Mouse (Mus musculus): ENCODE measurements around the gene Dclk1. TPM values are rescaled to one million over a fixed set of nuclear protein-coding genes. Genes with fewer than 3 reads are reported as not detected.

Dclk1 gene
- polyA plus RNA-seq, 1 experiment from 2014 or later, result 140 TPM

DNA sequence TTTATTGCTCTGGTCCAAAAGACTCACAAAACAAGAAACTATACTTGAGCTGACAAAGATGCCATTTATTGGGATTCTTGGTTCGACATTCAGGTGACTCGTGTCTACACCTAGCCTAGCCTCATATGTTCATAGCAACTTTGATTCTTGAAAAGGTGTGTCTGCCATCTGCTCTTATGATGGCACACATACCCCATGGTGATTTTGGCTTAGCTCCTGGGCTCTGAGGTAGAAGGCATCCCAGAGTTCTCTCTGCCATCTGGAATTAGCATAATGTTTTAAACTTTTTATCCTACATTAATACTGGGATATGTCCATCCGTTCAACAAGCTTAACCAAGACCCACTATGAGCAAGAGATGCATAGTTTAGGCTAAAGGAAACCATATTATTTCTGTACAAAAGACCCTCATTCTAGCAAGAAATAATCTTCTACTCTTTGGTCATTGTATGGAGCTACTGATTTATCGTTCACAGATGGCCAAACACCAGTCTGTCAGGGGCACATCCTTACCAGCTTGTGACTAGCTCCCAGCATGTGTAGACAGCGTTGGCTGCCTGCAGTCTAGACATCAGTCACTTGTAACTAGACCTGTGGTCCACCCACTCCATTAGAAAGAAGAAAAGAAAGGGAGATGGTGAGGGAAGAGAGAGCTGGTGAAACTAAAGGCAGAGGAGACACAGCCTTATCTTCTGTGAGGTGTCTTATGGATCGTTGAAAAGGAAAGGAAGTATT is 298.4 kb downstream of the Dclk1 start:
- Histone ChIP-seq H3K4me2 (ENCODE audit: low read length) (no peak overlapping the region), H3K9me3 (replicated peaks; ENCODE audit: control insufficient read depth, low read length) (no peaks in the 10 kb centered on the region), H3K9ac (ENCODE audit: low read length) (no peak overlapping the region), H3K36me3 (ENCODE audit: control insufficient read depth, insufficient read depth, low read length) (no peaks in the 10 kb centered on the region), H3K4me1 (ENCODE audit: control insufficient read depth, insufficient read depth, low read length) (peaks cover 16% of the 10 kb centered on the region), H3K4me3 (ENCODE audit: low read depth, low read length) (no peak overlapping the region), H3K27me3 (replicated peaks; ENCODE audit: control insufficient read depth, insufficient read depth, low read length) (no peaks in the 10 kb centered on the region), H3K27ac (ENCODE audit: low read depth, low read length) (no peak overlapping the region)
- 84% methylated on average over 6 of the region's 6 CpGs for WGBS
- DNase-seq (ENCODE audit: low spot score), result no peak
- peak; percentile 38; the same call in 1 of the 2 replicates for ATAC-seq

DNA sequence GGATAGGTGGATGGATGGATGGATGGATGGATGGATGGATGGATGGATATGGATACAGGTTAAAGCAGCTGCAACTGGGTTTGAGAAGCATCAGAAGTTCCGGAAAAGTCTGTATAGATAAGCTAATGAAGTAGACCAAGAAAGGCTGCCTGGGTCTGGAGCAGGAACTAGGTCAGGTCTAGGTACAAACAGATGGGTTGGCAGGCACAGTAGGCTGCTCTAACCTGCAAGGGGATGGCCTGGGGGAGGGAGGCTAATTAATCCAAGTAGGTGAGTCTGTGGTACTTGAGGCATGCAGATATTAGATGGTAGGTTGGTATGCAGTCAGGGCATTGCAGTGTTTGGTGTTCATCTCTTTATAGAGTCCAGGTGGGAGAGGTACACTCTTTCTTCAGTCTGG is 299.6 kb downstream of the Dclk1 start:
- peak; percentile 10; the same call in 1 of the 2 replicates for ATAC-seq
- Histone ChIP-seq H3K4me3 (ENCODE audit: low read depth, low read length) (no peak overlapping the region), H3K9me3 (replicated peaks; ENCODE audit: control insufficient read depth, low read length) (no peaks in the 10 kb centered on the region), H3K9ac (ENCODE audit: low read length) (peak overlapping the region; percentile 6; the same call in 1 of the 2 replicates), H3K36me3 (ENCODE audit: control insufficient read depth, insufficient read depth, low read length) (no peaks in the 10 kb centered on the region), H3K4me1 (ENCODE audit: control insufficient read depth, insufficient read depth, low read length) (peaks cover 16% of the 10 kb centered on the region), H3K27ac (ENCODE audit: low read depth, low read length) (peak overlapping the region; percentile 22; the same call in 1 of the 2 replicates), H3K4me2 (ENCODE audit: low read length) (no peak overlapping the region), H3K27me3 (replicated peaks; ENCODE audit: control insufficient read depth, insufficient read depth, low read length) (no peaks in the 10 kb centered on the region)
- 100% methylated on average over 1 of the region's 1 CpGs for WGBS
- DNase-seq (ENCODE audit: low spot score), result no peak

DNA sequence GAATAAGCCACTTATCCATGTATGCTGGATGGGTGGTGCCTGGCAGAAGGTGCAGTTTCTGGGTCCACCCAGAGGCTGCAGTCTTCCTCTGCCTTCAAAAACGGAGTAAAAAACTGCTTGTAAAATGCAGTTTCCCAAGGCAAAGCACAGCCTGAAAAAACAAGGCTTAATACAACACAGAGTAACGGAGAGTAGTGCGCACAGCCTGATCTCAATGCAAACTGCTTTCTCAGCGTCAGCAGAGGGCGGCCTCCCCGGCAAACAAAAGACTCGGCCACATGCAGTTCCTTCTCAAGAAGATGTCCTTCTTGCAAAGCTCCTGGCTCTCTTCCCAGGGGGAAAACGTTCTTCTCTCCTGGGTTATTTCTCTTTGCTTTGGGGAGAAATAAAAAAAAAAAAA is 300.1 kb downstream of the Dclk1 start:
- Histone ChIP-seq H3K27me3 (replicated peaks; ENCODE audit: control insufficient read depth, insufficient read depth, low read length) (no peaks in the 10 kb centered on the region), H3K36me3 (ENCODE audit: control insufficient read depth, insufficient read depth, low read length) (no peaks in the 10 kb centered on the region), H3K9ac (ENCODE audit: low read length) (peak overlapping the region; percentile 6; the same call in 1 of the 2 replicates), H3K4me3 (ENCODE audit: low read depth, low read length) (no peak overlapping the region), H3K27ac (ENCODE audit: low read depth, low read length) (peak overlapping the region; percentile 22; the same call in 1 of the 2 replicates), H3K4me2 (ENCODE audit: low read length) (peak overlapping the region; percentile 16; the same call in 1 of the 2 replicates), H3K9me3 (replicated peaks; ENCODE audit: control insufficient read depth, low read length) (no peaks in the 10 kb centered on the region), H3K4me1 (ENCODE audit: control insufficient read depth, insufficient read depth, low read length) (peaks cover 16% of the 10 kb centered on the region)
- WGBS, result 5% methylated on average over 8 of the region's 8 CpGs
- DNase-seq (ENCODE audit: low spot score), result peak; percentile 79
- ATAC-seq, result peak; percentile 61; the same call in 1 of the 2 replicates

DNA sequence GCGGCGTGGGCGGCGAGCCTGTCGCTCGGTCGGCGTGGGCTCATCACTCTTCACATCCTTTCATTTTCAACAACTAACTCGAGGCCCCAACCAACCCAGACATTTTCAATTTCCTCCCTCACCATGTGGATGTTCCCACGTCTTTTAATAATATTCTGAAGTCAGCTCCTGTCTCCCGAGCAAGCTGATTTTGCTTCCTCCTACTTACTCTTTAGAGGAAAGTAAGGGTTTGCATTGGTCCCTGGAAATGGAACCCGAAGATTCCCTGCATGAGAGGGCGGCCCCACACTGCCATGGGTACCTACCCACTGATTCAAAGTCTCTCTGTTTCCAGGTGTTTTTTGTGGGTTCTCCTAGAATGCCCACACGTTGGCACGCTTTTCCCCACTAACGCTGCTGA is 300.8 kb downstream of the Dclk1 start:
- peak overlapping the region; percentile 6; the same call in 1 of the 2 replicates for H3K9ac ChIP-seq (ENCODE audit: low read length)
- H3K36me3 ChIP-seq (ENCODE audit: control insufficient read depth, insufficient read depth, low read length), result no peaks in the 10 kb centered on the region
- ATAC-seq, result no peak
- no peak for DNase-seq (ENCODE audit: low spot score)
- H3K9me3 ChIP-seq (replicated peaks; ENCODE audit: control insufficient read depth, low read length), result no peaks in the 10 kb centered on the region
- peaks cover 16% of the 10 kb centered on the region for H3K4me1 ChIP-seq (ENCODE audit: control insufficient read depth, insufficient read depth, low read length)
- 0 out of 2 replicates have a peak overlapping the region, but pooled peaks have one; percentile 22 for H3K27ac ChIP-seq (ENCODE audit: low read depth, low read length)
- no peaks in the 10 kb centered on the region for H3K27me3 ChIP-seq (replicated peaks; ENCODE audit: control insufficient read depth, insufficient read depth, low read length)
- no peak overlapping the region for H3K4me3 ChIP-seq (ENCODE audit: low read depth, low read length)
- WGBS, result 83% methylated on average over 16 of the region's 16 CpGs
- H3K4me2 ChIP-seq (ENCODE audit: low read length), result peak overlapping the region; percentile 16; the same call in 1 of the 2 replicates

DNA sequence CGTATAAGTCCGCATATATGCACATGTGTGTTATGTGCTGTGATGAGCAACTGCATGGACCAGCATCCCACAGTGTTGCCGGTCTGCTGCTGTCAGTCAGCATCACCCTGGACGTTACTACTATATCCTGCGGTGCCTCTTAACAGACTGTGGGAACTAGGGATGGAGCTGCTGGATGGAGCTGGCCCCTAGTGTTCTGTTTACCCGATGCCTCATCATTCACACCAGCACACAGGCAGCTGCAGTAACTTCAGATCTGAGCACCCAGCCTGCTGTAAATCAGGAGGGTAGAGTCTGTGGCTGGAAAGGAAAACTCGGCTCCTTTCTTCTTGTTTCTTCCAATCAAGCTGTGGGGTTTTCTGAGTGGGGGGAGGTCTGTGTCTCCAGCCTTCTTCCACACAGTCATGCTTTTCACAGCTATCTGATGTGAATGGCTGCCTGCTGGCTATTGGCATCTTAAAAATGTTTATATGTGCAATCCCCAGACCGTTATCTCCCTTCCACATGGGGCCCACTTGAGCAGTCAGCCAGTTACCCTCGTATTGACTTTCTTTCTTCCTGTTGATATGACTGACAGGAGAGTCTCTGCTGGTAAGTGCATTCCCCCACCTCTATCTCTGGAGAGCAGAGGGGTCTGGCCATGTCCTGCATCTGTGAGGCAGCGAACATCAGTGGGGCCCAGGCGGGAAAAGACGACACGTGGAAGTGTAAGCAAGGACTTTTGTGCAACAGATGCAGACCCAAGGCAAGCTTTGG is 301.9 kb downstream of the Dclk1 start:
- Histone ChIP-seq H3K4me1 (ENCODE audit: control insufficient read depth, insufficient read depth, low read length) (peaks cover 16% of the 10 kb centered on the region), H3K27me3 (replicated peaks; ENCODE audit: control insufficient read depth, insufficient read depth, low read length) (no peaks in the 10 kb centered on the region), H3K4me2 (ENCODE audit: low read length) (no peak overlapping the region), H3K4me3 (ENCODE audit: low read depth, low read length) (no peak overlapping the region), H3K9ac (ENCODE audit: low read length) (no peak overlapping the region), H3K27ac (ENCODE audit: low read depth, low read length) (no peak overlapping the region), H3K9me3 (replicated peaks; ENCODE audit: control insufficient read depth, low read length) (no peaks in the 10 kb centered on the region), H3K36me3 (ENCODE audit: control insufficient read depth, insufficient read depth, low read length) (no peaks in the 10 kb centered on the region)
- DNase-seq (ENCODE audit: low spot score) (no peak), ATAC-seq (no peak)
- WGBS, result 78% methylated on average over 13 of the region's 13 CpGs

DNA sequence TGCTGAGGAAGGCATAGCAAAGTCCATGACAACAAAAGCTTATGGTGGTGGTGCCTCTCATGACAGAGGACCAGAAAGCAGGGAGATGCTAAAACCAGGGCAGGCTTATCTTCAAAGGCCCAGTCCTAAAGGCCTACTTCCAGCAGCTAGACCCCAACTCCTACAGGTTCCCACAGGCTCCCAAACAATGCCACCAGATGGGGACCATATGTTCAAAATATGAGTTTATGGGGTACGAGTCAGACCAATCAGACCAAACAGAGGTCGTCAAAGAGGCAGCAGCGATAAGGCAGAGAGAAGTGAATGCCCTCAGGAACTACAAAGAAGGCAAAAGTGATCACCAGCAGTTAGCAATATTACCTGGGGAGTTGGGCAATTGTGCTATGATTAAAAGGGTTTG is 303.1 kb downstream of the Dclk1 start:
- Histone ChIP-seq H3K36me3 (ENCODE audit: control insufficient read depth, insufficient read depth, low read length) (no peaks in the 10 kb centered on the region), H3K27ac (ENCODE audit: low read depth, low read length) (no peak overlapping the region), H3K4me3 (ENCODE audit: low read depth, low read length) (no peak overlapping the region), H3K4me1 (ENCODE audit: control insufficient read depth, insufficient read depth, low read length) (peaks cover 8% of the 10 kb centered on the region), H3K9ac (ENCODE audit: low read length) (no peak overlapping the region), H3K9me3 (replicated peaks; ENCODE audit: control insufficient read depth, low read length) (no peaks in the 10 kb centered on the region), H3K4me2 (ENCODE audit: low read length) (no peak overlapping the region), H3K27me3 (replicated peaks; ENCODE audit: control insufficient read depth, insufficient read depth, low read length) (no peaks in the 10 kb centered on the region)
- WGBS, result 78% methylated on average over 3 of the region's 3 CpGs
- ATAC-seq (no peak), DNase-seq (ENCODE audit: low spot score) (no peak)

DNA sequence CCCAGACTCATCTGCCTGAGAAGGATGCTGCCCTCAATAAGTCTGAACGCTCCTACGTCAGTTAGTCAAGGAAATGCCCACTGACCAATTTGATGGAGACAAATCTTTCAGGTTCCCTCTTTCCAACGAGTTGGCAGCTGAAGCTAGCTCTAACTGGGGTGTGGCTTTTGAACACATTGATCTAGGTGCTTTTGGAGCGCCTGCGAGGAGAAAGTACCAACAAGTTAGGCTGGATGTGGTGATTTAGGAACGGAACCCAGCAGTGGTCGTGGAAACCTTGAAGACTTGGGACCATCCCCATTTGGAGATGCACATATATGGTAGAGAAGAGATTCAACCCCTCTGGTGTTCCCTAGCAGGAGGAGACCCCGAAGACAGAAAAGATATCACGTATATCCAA is 303.8 kb downstream of the Dclk1 start:
- Histone ChIP-seq H3K36me3 (ENCODE audit: control insufficient read depth, insufficient read depth, low read length) (no peaks in the 10 kb centered on the region), H3K27ac (ENCODE audit: low read depth, low read length) (no peak overlapping the region), H3K4me1 (ENCODE audit: control insufficient read depth, insufficient read depth, low read length) (peaks cover 8% of the 10 kb centered on the region), H3K4me3 (ENCODE audit: low read depth, low read length) (no peak overlapping the region), H3K9ac (ENCODE audit: low read length) (no peak overlapping the region), H3K9me3 (replicated peaks; ENCODE audit: control insufficient read depth, low read length) (no peaks in the 10 kb centered on the region), H3K4me2 (ENCODE audit: low read length) (no peak overlapping the region), H3K27me3 (replicated peaks; ENCODE audit: control insufficient read depth, insufficient read depth, low read length) (no peaks in the 10 kb centered on the region)
- ATAC-seq (no peak), DNase-seq (ENCODE audit: low spot score) (no peak)
- 94% methylated on average over 9 of the region's 9 CpGs for WGBS

DNA sequence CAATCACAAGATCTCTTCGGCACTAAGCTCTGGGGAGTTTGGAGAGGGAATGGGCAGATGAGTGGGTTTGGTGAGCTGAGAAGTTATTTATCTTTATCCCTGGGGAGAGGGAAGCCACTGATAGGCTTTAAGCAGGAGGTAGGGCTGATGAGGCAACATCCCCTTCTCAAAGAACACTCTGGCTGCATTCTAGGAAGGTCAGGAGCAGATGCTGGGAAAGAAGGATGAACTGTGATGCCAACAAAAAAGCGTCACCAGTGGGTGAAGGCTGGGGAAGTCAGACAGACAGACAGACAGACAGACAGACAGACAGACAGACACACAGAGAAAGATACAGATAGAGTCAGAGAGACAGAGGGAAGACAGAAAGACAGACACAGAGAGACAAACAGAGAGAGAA is 304.9 kb downstream of the Dclk1 start:
- Histone ChIP-seq H3K4me1 (ENCODE audit: control insufficient read depth, insufficient read depth, low read length) (peaks cover 8% of the 10 kb centered on the region), H3K27ac (ENCODE audit: low read depth, low read length) (no peak overlapping the region), H3K9ac (ENCODE audit: low read length) (no peak overlapping the region), H3K9me3 (replicated peaks; ENCODE audit: control insufficient read depth, low read length) (no peaks in the 10 kb centered on the region), H3K4me2 (ENCODE audit: low read length) (no peak overlapping the region), H3K27me3 (replicated peaks; ENCODE audit: control insufficient read depth, insufficient read depth, low read length) (no peaks in the 10 kb centered on the region), H3K36me3 (ENCODE audit: control insufficient read depth, insufficient read depth, low read length) (no peaks in the 10 kb centered on the region), H3K4me3 (ENCODE audit: low read depth, low read length) (no peak overlapping the region)
- ATAC-seq (no peak), DNase-seq (ENCODE audit: low spot score) (no peak)
- WGBS, result 84% methylated on average over 2 of the region's 2 CpGs

DNA sequence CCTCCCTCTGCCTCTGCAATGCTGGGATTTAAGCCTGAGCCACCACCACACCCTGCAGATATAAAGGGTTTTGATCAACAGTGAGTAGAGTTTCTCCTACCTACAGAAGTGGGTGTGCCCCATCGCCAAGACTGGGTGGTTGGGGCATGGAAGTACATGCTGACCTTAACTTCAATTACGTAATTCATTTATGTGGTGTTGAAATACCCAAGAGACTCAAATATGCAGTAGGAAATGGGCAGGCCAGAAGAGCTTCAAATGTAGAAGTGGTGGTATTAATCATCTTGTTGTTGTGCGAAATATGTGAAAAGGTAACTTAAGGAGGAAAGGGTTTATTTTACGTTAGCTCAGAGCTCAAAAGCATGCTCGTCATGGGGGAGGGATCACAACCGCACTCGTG is 307.2 kb downstream of the Dclk1 start:
- Histone ChIP-seq H3K27ac (ENCODE audit: low read depth, low read length) (no peak overlapping the region), H3K4me2 (ENCODE audit: low read length) (no peak overlapping the region), H3K9ac (ENCODE audit: low read length) (no peak overlapping the region), H3K36me3 (ENCODE audit: control insufficient read depth, insufficient read depth, low read length) (no peaks in the 10 kb centered on the region), H3K9me3 (replicated peaks; ENCODE audit: control insufficient read depth, low read length) (no peaks in the 10 kb centered on the region), H3K4me3 (ENCODE audit: low read depth, low read length) (no peak overlapping the region), H3K27me3 (replicated peaks; ENCODE audit: control insufficient read depth, insufficient read depth, low read length) (no peaks in the 10 kb centered on the region), H3K4me1 (ENCODE audit: control insufficient read depth, insufficient read depth, low read length) (no peaks in the 10 kb centered on the region; the same call in 1 of the 2 replicates)
- WGBS, result 93% methylated on average over 7 of the region's 7 CpGs
- DNase-seq (ENCODE audit: low spot score), result no peak
- no peak for ATAC-seq

Data from forebrain, embryonic 14.5 days (tissue).